In the genomic region with DNA sequence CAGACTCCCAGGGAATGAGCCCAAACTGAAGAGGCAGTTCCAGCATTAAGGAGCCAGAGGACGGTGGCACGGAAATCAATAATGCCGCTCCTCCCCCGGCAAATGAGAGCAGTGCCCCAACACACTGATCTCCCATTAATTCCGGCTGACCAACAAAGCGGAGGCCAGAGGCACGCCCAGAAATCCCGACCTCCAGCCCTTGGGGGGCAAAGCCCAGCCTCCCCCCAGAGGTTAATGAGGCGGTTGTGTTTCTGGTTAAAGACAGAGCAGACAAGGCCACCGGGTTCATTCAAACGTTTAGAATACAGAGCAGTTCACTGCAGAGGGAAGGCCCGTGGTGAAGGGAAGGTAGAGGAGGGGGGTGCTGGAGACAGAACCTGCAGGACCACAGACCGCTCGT, we compare ENCODE assay signal across 15 mouse cellular contexts.
A peak's percentile ranks its signal among the peaks of the same experiment; 100 is the strongest.
DNase-seq lines count a peak whose midpoint lies in the region; ATAC-seq lines count a peak whose summit lies in the region.
"Had no signal": no experiment of that assay in that cellular context is flagged by ENCODE, and none has a peak within 500 bp of the region (broad histone marks: within the 10 kb centered on the region; RNA-seq: fewer than 3 reads in every experiment).

No protein-coding gene starts in this region.

- no peak overlapping the region for H3K27ac ChIP-seq in hindbrain, embryonic 11.5 days (ENCODE audit: low read depth, low read length)
- no peak overlapping the region for H3K27ac ChIP-seq in hindbrain, embryonic 16.5 days (ENCODE audit: low read depth, low read length)
- no peak overlapping the region for H3K27ac ChIP-seq in midbrain, embryonic 10.5 days (replicated peaks)
- H3K27ac ChIP-seq in midbrain, embryonic 14.5 days (replicated peaks; ENCODE audit: low read depth, low read length): no peak overlapping the region
- H3K27ac ChIP-seq in embryonic facial prominence, embryonic 10.5 days (replicated peaks): no peak overlapping the region; the same call in 1 of the 2 replicates
- H3K27ac ChIP-seq in neural tube, embryonic 11.5 days (ENCODE audit: low read depth, low read length): no peak overlapping the region
- H3K27ac ChIP-seq: heart, embryonic 10.5 days; liver, embryonic 12.5 days had no signal

- no peaks in the 10 kb centered on the region; the same call in 1 of the 2 replicates for H3K4me1 ChIP-seq in hindbrain, embryonic 11.5 days (replicated peaks; ENCODE audit: control insufficient read depth, insufficient read depth, low read length)
- no peaks in the 10 kb centered on the region for H3K4me1 ChIP-seq in hindbrain, embryonic 16.5 days (ENCODE audit: control insufficient read depth, insufficient read depth, low read depth, low read length)
- peaks cover 14% of the 10 kb centered on the region for H3K4me1 ChIP-seq in midbrain, embryonic 10.5 days
- no peaks in the 10 kb centered on the region for H3K4me1 ChIP-seq in midbrain, embryonic 14.5 days (ENCODE audit: control insufficient read depth, insufficient read depth, low read length)
- peaks cover 14% of the 10 kb centered on the region for H3K4me1 ChIP-seq in embryonic facial prominence, embryonic 10.5 days
- peaks cover 6% of the 10 kb centered on the region for H3K4me1 ChIP-seq in neural tube, embryonic 11.5 days (ENCODE audit: control insufficient read depth, insufficient read depth, low read length)
- H3K4me1 ChIP-seq: liver, embryonic 12.5 days; megakaryocyte, embryonic 14.5 days had no signal

- H3K4me3 ChIP-seq in hindbrain, embryonic 11.5 days (ENCODE audit: low read depth, low read length): no peak overlapping the region
- H3K4me3 ChIP-seq in hindbrain, embryonic 16.5 days (ENCODE audit: low read length): no peak overlapping the region
- no peak overlapping the region for H3K4me3 ChIP-seq in midbrain, embryonic 10.5 days
- H3K4me3 ChIP-seq in midbrain, embryonic 14.5 days (replicated peaks; ENCODE audit: low read depth, low read length): no peak overlapping the region
- H3K4me3 ChIP-seq in embryonic facial prominence, embryonic 10.5 days: no peak overlapping the region
- no peak overlapping the region for H3K4me3 ChIP-seq in neural tube, embryonic 11.5 days (ENCODE audit: low read depth, low read length)
- H3K4me3 ChIP-seq: heart, embryonic 10.5 days; liver, embryonic 12.5 days; megakaryocyte, embryonic 14.5 days had no signal

- H3K27me3 ChIP-seq in hindbrain, embryonic 11.5 days (ENCODE audit: control insufficient read depth, insufficient read depth, low read length): 0 out of 2 replicates have a peak, but pooled peaks cover 2% of the 10 kb centered on the region
- H3K27me3 ChIP-seq in hindbrain, embryonic 16.5 days (replicated peaks; ENCODE audit: control insufficient read depth, insufficient read depth, low read length): no peaks in the 10 kb centered on the region
- H3K27me3 ChIP-seq in midbrain, embryonic 10.5 days (ENCODE audit: low read depth, poor library complexity, severe bottlenecking): peaks cover 12% of the 10 kb centered on the region
- no peaks in the 10 kb centered on the region for H3K27me3 ChIP-seq in midbrain, embryonic 14.5 days (ENCODE audit: control insufficient read depth, insufficient read depth, low read length)
- H3K27me3 ChIP-seq in embryonic facial prominence, embryonic 10.5 days (replicated peaks; ENCODE audit: low read depth, poor library complexity, severe bottlenecking): no peaks in the 10 kb centered on the region; the same call in 1 of the 2 replicates
- no peaks in the 10 kb centered on the region for H3K27me3 ChIP-seq in neural tube, embryonic 11.5 days (ENCODE audit: control insufficient read depth, insufficient read depth, low read length)
- H3K27me3 ChIP-seq: liver, embryonic 12.5 days; megakaryocyte, embryonic 14.5 days had no signal

- H3K4me2 ChIP-seq in hindbrain, embryonic 11.5 days (replicated peaks; ENCODE audit: low read depth, low read length): peak overlapping the region; percentile 8; the same call in 1 of the 2 replicates
- no peak overlapping the region for H3K4me2 ChIP-seq in hindbrain, embryonic 16.5 days (ENCODE audit: low read length)
- H3K4me2 ChIP-seq in midbrain, embryonic 14.5 days (ENCODE audit: low read length): no peak overlapping the region
- H3K4me2 ChIP-seq in neural tube, embryonic 11.5 days (ENCODE audit: low read depth): 0 out of 2 replicates have a peak overlapping the region, but pooled peaks have one; percentile 19
- H3K4me2 ChIP-seq: liver, embryonic 12.5 days had no signal

- peak; percentile 36 for DNase-seq in hindbrain, embryonic 11.5 days (ENCODE audit: low spot score)
- DNase-seq in midbrain, embryonic 10.5 days (ENCODE audit: low spot score): peak; percentile 31
- no peak for DNase-seq in midbrain, embryonic 14.5 days
- peak; percentile 39 for DNase-seq in embryonic facial prominence, embryonic 10.5 days (ENCODE audit: low spot score)
- peak; percentile 43 for DNase-seq in neural tube, embryonic 11.5 days (ENCODE audit: low spot score)
- DNase-seq in heart, adult 18-20 months: no peak
- DNase-seq: cerebellum, adult 11 months; cerebellum, postnatal 25 days; gastrocnemius, postnatal 25 days; right cerebral cortex, postnatal 4 days had no signal

- no peaks in the 10 kb centered on the region for H3K36me3 ChIP-seq in hindbrain, embryonic 11.5 days (ENCODE audit: control insufficient read depth, insufficient read depth, low read length)
- H3K36me3 ChIP-seq in hindbrain, embryonic 16.5 days (ENCODE audit: control insufficient read depth, insufficient read depth, low read length): no peaks in the 10 kb centered on the region
- H3K36me3 ChIP-seq in midbrain, embryonic 10.5 days: no peaks in the 10 kb centered on the region
- H3K36me3 ChIP-seq in midbrain, embryonic 14.5 days (ENCODE audit: control insufficient read depth, insufficient read depth, low read length): no peaks in the 10 kb centered on the region
- H3K36me3 ChIP-seq in embryonic facial prominence, embryonic 10.5 days (replicated peaks): no peaks in the 10 kb centered on the region
- H3K36me3 ChIP-seq in neural tube, embryonic 11.5 days (ENCODE audit: control insufficient read depth, insufficient read depth, low read length): no peaks in the 10 kb centered on the region
- H3K36me3 ChIP-seq: heart, embryonic 10.5 days; liver, embryonic 12.5 days had no signal

- no peak; the same call in 1 of the 2 replicates for ATAC-seq in hindbrain, embryonic 11.5 days (ENCODE audit: low FRiP score)
- no peak for ATAC-seq in hindbrain, embryonic 16.5 days
- ATAC-seq in midbrain, embryonic 14.5 days (ENCODE audit: low FRiP score, low TSS enrichment): no peak
- no peak for ATAC-seq in neural tube, embryonic 11.5 days (ENCODE audit: insufficient read depth, low FRiP score, low TSS enrichment)
- ATAC-seq in megakaryocyte progenitor cell, adult 5-6 weeks (replicated peaks; ENCODE audit: poor library complexity): no peak
- ATAC-seq: liver, embryonic 12.5 days had no signal

- no peak overlapping the region for H3K9ac ChIP-seq in hindbrain, embryonic 11.5 days (ENCODE audit: low read depth, low read length)
- no peak overlapping the region for H3K9ac ChIP-seq in hindbrain, embryonic 16.5 days (ENCODE audit: low read depth, low read length)
- H3K9ac ChIP-seq in midbrain, embryonic 14.5 days (replicated peaks; ENCODE audit: low read length): no peak overlapping the region
- H3K9ac ChIP-seq in neural tube, embryonic 11.5 days (ENCODE audit: low read length): no peak overlapping the region
- H3K9ac ChIP-seq: liver, embryonic 12.5 days had no signal

- no peaks in the 10 kb centered on the region for H3K9me3 ChIP-seq in hindbrain, embryonic 11.5 days (ENCODE audit: control insufficient read depth, low read length)
- H3K9me3 ChIP-seq in hindbrain, embryonic 16.5 days (ENCODE audit: control insufficient read depth, low read length): no peaks in the 10 kb centered on the region
- no peaks in the 10 kb centered on the region for H3K9me3 ChIP-seq in midbrain, embryonic 10.5 days (replicated peaks)
- no peaks in the 10 kb centered on the region for H3K9me3 ChIP-seq in midbrain, embryonic 14.5 days (ENCODE audit: control insufficient read depth, low read length)
- H3K9me3 ChIP-seq in embryonic facial prominence, embryonic 10.5 days: no peaks in the 10 kb centered on the region
- H3K9me3 ChIP-seq in neural tube, embryonic 11.5 days (ENCODE audit: control insufficient read depth, low read length): no peaks in the 10 kb centered on the region
- H3K9me3 ChIP-seq: heart, embryonic 10.5 days; liver, embryonic 12.5 days had no signal

- 10% methylated on average over 14 of the region's 14 CpGs for WGBS in hindbrain, embryonic 11.5 days
- WGBS in hindbrain, embryonic 16.5 days: 34% methylated on average over 14 of the region's 14 CpGs
- WGBS in midbrain, embryonic 10.5 days: 37% methylated on average over 14 of the region's 14 CpGs
- 38% methylated on average over 14 of the region's 14 CpGs for WGBS in midbrain, embryonic 14.5 days
- WGBS in embryonic facial prominence, embryonic 10.5 days: 35% methylated on average over 14 of the region's 14 CpGs
- 14% methylated on average over 14 of the region's 14 CpGs for WGBS in neural tube, embryonic 11.5 days

Comparison
In these comparisons a context has a peak if more than half of its experiments do, and no peak if none do; other contexts are left out.
1. DNase-seq: peak in hindbrain, embryonic 11.5 days (single experiment), midbrain, embryonic 10.5 days (single experiment), embryonic facial prominence, embryonic 10.5 days (single experiment) and neural tube, embryonic 11.5 days (single experiment); none in midbrain, embryonic 14.5 days (single experiment) and heart, adult 18-20 months (0 of 2).
2. H3K4me2 ChIP-seq: peak in hindbrain, embryonic 11.5 days (single experiment) and neural tube, embryonic 11.5 days (single experiment); none in hindbrain, embryonic 16.5 days (single experiment) and midbrain, embryonic 14.5 days (single experiment).